Mouse (Mus musculus): ENCODE results near the gene Gng7.

DNA sequence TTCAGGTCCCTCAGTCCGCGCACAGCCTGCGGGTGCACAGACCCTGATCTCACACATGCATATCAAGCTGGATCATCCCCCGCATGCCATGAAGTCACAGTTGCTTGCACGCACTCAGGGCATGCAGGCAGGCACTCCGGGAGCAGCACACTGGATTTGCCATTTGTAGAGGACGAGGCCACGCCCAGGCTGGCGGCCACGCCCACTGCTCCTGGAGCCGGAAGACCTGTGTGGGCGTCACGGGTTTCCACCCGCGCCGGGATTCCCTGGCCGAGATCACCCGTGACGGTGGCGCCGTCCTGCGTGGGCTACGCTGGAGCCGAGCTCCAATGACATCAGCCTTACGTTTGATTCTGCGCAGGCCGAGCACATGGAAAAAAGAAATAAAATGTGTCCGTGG lies 75.1 kb downstream of the Gng7 start:
- no peak for TF ChIP-seq POLR2A (IDR thresholded peaks at IDR 0.05; ENCODE audit: low read depth, low read length)
- TF ChIP-seq CTCF (conservative IDR thresholded peaks at IDR 0.05; ENCODE audit: insufficient read depth, insufficient read length, low read depth, low read length) = no peak

All from kidney, adult 2 months (tissue).